Mouse (Mus musculus): ENCODE results near the gene Gm3045.
A peak's percentile ranks its signal among the peaks of the same experiment; 100 is the strongest.

The Gm3045 gene

GRCm38 (mm10) chr13:56426365-56426764 is at the start of gene Gm3045:
Gm3045 (plus strand) TSS chr13:56426594.
- no peak for DNase-seq (ENCODE audit: low spot score)

GRCm38 (mm10) chr13:56380855-56381685 is 45.3 kb upstream of the Gm3045 start:
- no peak for DNase-seq (ENCODE audit: low spot score)

- DNase-seq (ENCODE audit: low spot score): no peak
Measured at GRCm38 (mm10) chr13:56383406-56383805, 43.0 kb upstream of the Gm3045 start.

GRCm38 (mm10) chr13:56386411-56386810 is 40.0 kb upstream of the Gm3045 start:
- no peak for DNase-seq (ENCODE audit: low spot score)

- no peak for DNase-seq (ENCODE audit: low spot score)
Measured at GRCm38 (mm10) chr13:56387374-56387773, 39.0 kb upstream of the Gm3045 start.

GRCm38 (mm10) chr13:56388042-56388441 is 38.4 kb upstream of the Gm3045 start:
- DNase-seq (ENCODE audit: low spot score): no peak

- DNase-seq (ENCODE audit: low spot score): no peak
Measured at GRCm38 (mm10) chr13:56397572-56397971, 28.8 kb upstream of the Gm3045 start.

- DNase-seq (ENCODE audit: low spot score): no peak
Measured at GRCm38 (mm10) chr13:56401186-56401585, 25.2 kb upstream of the Gm3045 start.

- no peak for DNase-seq (ENCODE audit: low spot score)
Measured at GRCm38 (mm10) chr13:56403381-56404086, 22.9 kb upstream of the Gm3045 start.

GRCm38 (mm10) chr13:56404511-56405140 is 21.8 kb upstream of the Gm3045 start:
- no peak for DNase-seq (ENCODE audit: low spot score)

- no peak for DNase-seq (ENCODE audit: low spot score)
Measured at GRCm38 (mm10) chr13:56412286-56412873, 14.0 kb upstream of the Gm3045 start.

GRCm38 (mm10) chr13:56418685-56419483 is 7.5 kb upstream of the Gm3045 start:
- DNase-seq (ENCODE audit: low spot score): no peak

- no peak for DNase-seq (ENCODE audit: low spot score)
Measured at GRCm38 (mm10) chr13:56419538-56419937, 6.9 kb upstream of the Gm3045 start.

GRCm38 (mm10) chr13:56422072-56422723 is 4.2 kb upstream of the Gm3045 start:
- peak; percentile 36 for DNase-seq (ENCODE audit: low spot score)

GRCm38 (mm10) chr13:56425931-56426330 is 463 bp upstream of the Gm3045 start:
- DNase-seq (ENCODE audit: low spot score): no peak

GRCm38 (mm10) chr13:56428724-56429500 is 2.5 kb downstream of the Gm3045 start:
- peak; percentile 22 for DNase-seq (ENCODE audit: low spot score)

- DNase-seq (ENCODE audit: low spot score): no peak
Measured at GRCm38 (mm10) chr13:56432496-56432895, 6.1 kb downstream of the Gm3045 start.

- peak; percentile 32 for DNase-seq (ENCODE audit: low spot score)
Measured at GRCm38 (mm10) chr13:56433466-56433865, 7.1 kb downstream of the Gm3045 start.

- no peak for DNase-seq (ENCODE audit: low spot score)
Measured at GRCm38 (mm10) chr13:56434311-56434751, 7.9 kb downstream of the Gm3045 start.

- DNase-seq (ENCODE audit: low spot score): no peak
Measured at GRCm38 (mm10) chr13:56435615-56436287, 9.4 kb downstream of the Gm3045 start.
